Mouse (Mus musculus): ENCODE data around the gene Il2ra. TPM values are rescaled to one million over a fixed set of nuclear protein-coding genes. Genes with fewer than 3 reads are reported as not detected.

Gene Il2ra
- total RNA-seq, 2 experiments from 2014 or later: 0.41 to 0.69 TPM

GRCm38 (mm10) chr2:11652196-11652595, 9.6 kb downstream of the Il2ra start:
- no peak for DNase-seq
- intact Hi-C loops (cut with DNase I): no loop called here

GRCm38 (mm10) chr2:11652780-11653179, 10.2 kb downstream of the Il2ra start:
- DNase-seq: no peak
- intact Hi-C loops (cut with DNase I): no loop called here

GRCm38 (mm10) chr2:11653330-11653729, 10.7 kb downstream of the Il2ra start:
- DNase-seq: no peak
- intact Hi-C loops (cut with DNase I): no loop called here

- no peak for DNase-seq
- intact Hi-C loops (cut with DNase I): no loop called here
These were observed 11.2 kb downstream of the Il2ra start for GRCm38 (mm10) chr2:11653780-11654179.

- intact Hi-C loops (cut with DNase I): no loop called here
- DNase-seq: no peak
These were observed 12.7 kb downstream of the Il2ra start for GRCm38 (mm10) chr2:11654990-11655931.

GRCm38 (mm10) chr2:11657581-11657980, 15.0 kb downstream of the Il2ra start:
- DNase-seq: no peak
- intact Hi-C loops (cut with DNase I): no loop called here

GRCm38 (mm10) chr2:11659263-11659662, 16.7 kb downstream of the Il2ra start:
- no peak for DNase-seq
- intact Hi-C loops (cut with DNase I): no loop called here

- DNase-seq: no peak
- intact Hi-C loops (cut with DNase I): loop anchor here (5.0 kb wide), 1 partner anchor 210 kb away; no protein-coding TSS in a partner anchor
These were observed 19.7 kb downstream of the Il2ra start for GRCm38 (mm10) chr2:11662143-11662906.

- intact Hi-C loops (cut with DNase I): loop anchor here (5.0 kb wide), 1 partner anchor 209 kb away; no protein-coding TSS in a partner anchor
- DNase-seq: no peak
These were observed 20.3 kb downstream of the Il2ra start for GRCm38 (mm10) chr2:11662907-11663230.

GRCm38 (mm10) chr2:11663961-11664360, 21.4 kb downstream of the Il2ra start:
- intact Hi-C loops (cut with DNase I): loop anchor here (2.0 to 5.0 kb wide), 2 partner anchors 47 to 208 kb away; no protein-coding TSS in a partner anchor
- DNase-seq: peak; percentile 66 to 75

- DNase-seq: peak; percentile 13 to 20
- intact Hi-C loops (cut with DNase I): loop anchor here (2.0 to 5.0 kb wide), 2 partner anchors 46 to 208 kb away; no protein-coding TSS in a partner anchor
These were observed 21.8 kb downstream of the Il2ra start for GRCm38 (mm10) chr2:11664367-11664766.

GRCm38 (mm10) chr2:11664806-11665205, 22.2 kb downstream of the Il2ra start:
- intact Hi-C loops (cut with DNase I): loop anchor here (2.0 to 5.0 kb wide), 2 partner anchors 46 to 207 kb away; no protein-coding TSS in a partner anchor
- DNase-seq: no peak

GRCm38 (mm10) chr2:11665326-11665725, 22.7 kb downstream of the Il2ra start:
- intact Hi-C loops (cut with DNase I): loop anchor here (2.0 kb wide), 1 partner anchor 45 kb away; no protein-coding TSS in a partner anchor
- DNase-seq: peak in 1 of 2 experiments; percentile 22

GRCm38 (mm10) chr2:11672144-11672543, 29.5 kb downstream of the Il2ra start:
- DNase-seq: no peak
- intact Hi-C loops (cut with DNase I): no loop called here

GRCm38 (mm10) chr2:11679626-11680025, 37.0 kb downstream of the Il2ra start:
- peak in 1 of 2 experiments; percentile 18 for DNase-seq
- intact Hi-C loops (cut with DNase I): no loop called here

GRCm38 (mm10) chr2:11682712-11683111, 40.1 kb downstream of the Il2ra start:
- intact Hi-C loops (cut with DNase I): no loop called here

GRCm38 (mm10) chr2:11686512-11686911, 43.9 kb downstream of the Il2ra start:
- intact Hi-C loops (cut with DNase I): no loop called here
- DNase-seq: no peak

More at GRCm38 (mm10) chr2:11682712-11683111, 40.1 kb downstream of the Il2ra start:
- no peak for DNase-seq

GRCm38 (mm10) chr2:11687436-11687835, 44.8 kb downstream of the Il2ra start:
- intact Hi-C loops (cut with DNase I): no loop called here
- no peak for DNase-seq

- intact Hi-C loops (cut with DNase I): no loop called here
- no peak for DNase-seq
These were observed 47.7 kb downstream of the Il2ra start for GRCm38 (mm10) chr2:11690201-11690890.

- intact Hi-C loops (cut with DNase I): no loop called here
- DNase-seq: no peak
These were observed 50.7 kb downstream of the Il2ra start for GRCm38 (mm10) chr2:11693352-11693751.
